Mouse (Mus musculus): ENCODE measurements around the gene Coasy. TPM values are rescaled to one million over a fixed set of nuclear protein-coding genes. Genes with fewer than 3 reads are reported as not detected.

The Coasy gene
- polyA plus RNA-seq (2015; fragmentation: Nextera tagmentation; extraction: Ambion mirVana) = 42.5 and 45.9 TPM in 2 replicates

GRCm38 (mm10) chr11:101082208-101083082, at the start of gene Coasy:
Gene Coasy, plus strand, starts transcription at chr11:101082565.
- ATAC-seq = peak; percentile 91
- Histone ChIP-seq H3K27me3 (replicated peaks; ENCODE audit: control insufficient read depth, insufficient read depth, low read length) (peaks cover 34% of the 10 kb centered on the region), H3K4me2 (ENCODE audit: low read length) (peak within 1 kb of the TSS; percentile 100), H3K36me3 (ENCODE audit: control insufficient read depth, insufficient read depth, low read length) (peaks cover 3% of the 10 kb centered on the region), H3K4me1 (ENCODE audit: control insufficient read depth, insufficient read depth, low read depth, low read length) (peaks cover 26% of the 10 kb centered on the region), H3K4me3 (ENCODE audit: low read length) (peak within 1 kb of the TSS; percentile 80), H3K9me3 (ENCODE audit: control insufficient read depth, low read length) (no peaks in the 10 kb centered on the region), H3K27ac (ENCODE audit: low read depth, low read length) (peak within 1 kb of the TSS; percentile 92), H3K9ac (ENCODE audit: low read depth, low read length) (peak within 1 kb of the TSS; percentile 89)
- under 1% methylated on average over 51 of the region's 51 CpGs for WGBS

DNA sequence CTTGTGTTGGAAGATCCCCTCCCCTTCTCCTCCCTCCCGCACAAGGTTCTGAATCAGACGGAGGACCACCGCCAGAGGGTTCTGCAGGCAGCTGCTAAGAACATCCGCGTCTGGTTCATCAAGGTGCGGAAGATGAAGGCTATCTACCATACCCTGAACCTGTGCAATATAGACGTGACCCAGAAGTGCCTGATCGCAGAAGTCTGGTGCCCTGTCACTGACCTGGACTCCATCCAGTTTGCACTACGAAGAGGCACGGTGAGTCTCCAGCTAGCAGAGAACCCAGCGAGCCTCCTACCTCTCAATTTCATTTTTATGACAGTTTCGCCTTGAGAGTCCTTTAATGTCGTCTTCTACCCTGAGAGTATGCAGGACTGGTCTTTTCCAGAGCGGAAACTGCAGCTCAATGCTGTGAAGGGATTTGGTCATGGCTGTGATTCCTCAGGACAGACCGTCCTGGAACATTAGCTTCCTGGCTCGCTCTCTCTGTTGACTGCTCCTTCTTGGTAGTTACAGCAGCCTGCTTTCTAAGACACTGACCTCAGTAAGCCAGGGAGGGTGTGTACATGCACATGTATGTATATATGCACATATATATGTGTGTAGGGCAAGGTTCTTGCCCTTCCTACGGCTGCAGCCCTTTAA, 48.4 kb upstream of the Coasy start:
- no peak overlapping the region for H3K4me2 ChIP-seq (ENCODE audit: low read length)
- H3K27me3 ChIP-seq (replicated peaks; ENCODE audit: control insufficient read depth, insufficient read depth, low read length) = no peaks in the 10 kb centered on the region
- H3K9me3 ChIP-seq (ENCODE audit: control insufficient read depth, low read length) = no peaks in the 10 kb centered on the region
- no peak overlapping the region for H3K27ac ChIP-seq (ENCODE audit: low read depth, low read length)
- WGBS = 96% methylated on average over 17 of the region's 17 CpGs
- no peak overlapping the region for H3K4me3 ChIP-seq (ENCODE audit: low read length)
- ATAC-seq = no peak
- H3K36me3 ChIP-seq (ENCODE audit: control insufficient read depth, insufficient read depth, low read length) = peaks cover 66% of the 10 kb centered on the region
- H3K9ac ChIP-seq (ENCODE audit: low read depth, low read length) = no peak overlapping the region
- H3K4me1 ChIP-seq (ENCODE audit: control insufficient read depth, insufficient read depth, low read depth, low read length) = no peaks in the 10 kb centered on the region

GRCm38 (mm10) chr11:101034614-101035327, 47.6 kb upstream of the Coasy start:
- no peak for ATAC-seq
- no peaks in the 10 kb centered on the region for H3K4me1 ChIP-seq (ENCODE audit: control insufficient read depth, insufficient read depth, low read depth, low read length)
- H3K4me3 ChIP-seq (ENCODE audit: low read length) = no peak overlapping the region
- H3K9ac ChIP-seq (ENCODE audit: low read depth, low read length) = no peak overlapping the region
- H3K9me3 ChIP-seq (ENCODE audit: control insufficient read depth, low read length) = no peaks in the 10 kb centered on the region
- WGBS = 95% methylated on average over 8 of the region's 8 CpGs
- no peaks in the 10 kb centered on the region for H3K27me3 ChIP-seq (replicated peaks; ENCODE audit: control insufficient read depth, insufficient read depth, low read length)
- no peak overlapping the region for H3K27ac ChIP-seq (ENCODE audit: low read depth, low read length)
- H3K4me2 ChIP-seq (ENCODE audit: low read length) = no peak overlapping the region
- H3K36me3 ChIP-seq (ENCODE audit: control insufficient read depth, insufficient read depth, low read length) = peaks cover 62% of the 10 kb centered on the region

DNA sequence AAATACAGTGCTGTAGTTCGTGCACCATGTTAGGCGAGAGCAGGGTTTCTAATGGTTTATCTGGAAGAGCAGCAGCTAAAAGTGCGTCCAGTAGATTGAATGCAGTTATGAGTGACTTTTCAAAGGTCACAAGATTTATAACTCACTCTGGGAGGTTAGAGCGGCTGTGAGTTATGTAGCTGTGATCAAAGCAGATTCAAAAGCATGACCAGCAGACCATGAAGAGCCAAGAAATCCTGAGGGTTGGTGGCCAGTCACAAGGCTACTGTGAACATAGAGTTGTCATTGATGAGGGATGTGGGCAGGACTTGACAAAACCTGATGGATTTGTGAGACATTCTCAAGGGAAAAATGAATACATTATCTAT, 47.1 kb upstream of the Coasy start:
- H3K27me3 ChIP-seq (replicated peaks; ENCODE audit: control insufficient read depth, insufficient read depth, low read length) = no peaks in the 10 kb centered on the region
- no peak overlapping the region for H3K4me2 ChIP-seq (ENCODE audit: low read length)
- 86% methylated on average over 4 of the region's 4 CpGs for WGBS
- H3K36me3 ChIP-seq (ENCODE audit: control insufficient read depth, insufficient read depth, low read length) = peaks cover 58% of the 10 kb centered on the region
- H3K9ac ChIP-seq (ENCODE audit: low read depth, low read length) = no peak overlapping the region
- H3K27ac ChIP-seq (ENCODE audit: low read depth, low read length) = no peak overlapping the region
- H3K4me3 ChIP-seq (ENCODE audit: low read length) = no peak overlapping the region
- no peak for ATAC-seq
- no peaks in the 10 kb centered on the region for H3K9me3 ChIP-seq (ENCODE audit: control insufficient read depth, low read length)
- no peaks in the 10 kb centered on the region for H3K4me1 ChIP-seq (ENCODE audit: control insufficient read depth, insufficient read depth, low read depth, low read length)

DNA sequence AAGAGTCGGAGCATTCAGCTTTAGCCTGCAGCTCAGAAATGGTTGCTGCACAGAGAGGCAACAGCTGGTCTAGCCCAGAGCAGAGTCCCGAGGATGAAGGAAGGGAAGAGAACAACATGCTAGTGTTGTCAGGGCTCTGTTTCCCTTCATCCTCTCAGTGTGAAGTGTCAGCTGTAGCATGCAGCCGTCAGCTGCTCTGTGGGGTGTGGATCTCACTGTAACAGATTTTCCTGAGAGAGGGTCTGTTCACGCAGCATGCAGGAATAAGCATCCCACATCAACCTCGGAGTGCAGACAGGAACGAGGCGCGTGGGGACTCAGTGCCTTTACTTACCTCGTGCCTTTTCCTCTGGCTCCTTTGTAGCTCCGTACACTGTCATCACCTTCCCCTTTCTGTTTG, 44.6 kb upstream of the Coasy start:
- Histone ChIP-seq H3K36me3 (ENCODE audit: control insufficient read depth, insufficient read depth, low read length) (peaks cover 47% of the 10 kb centered on the region), H3K27ac (ENCODE audit: low read depth, low read length) (no peak overlapping the region), H3K4me1 (ENCODE audit: control insufficient read depth, insufficient read depth, low read depth, low read length) (no peaks in the 10 kb centered on the region), H3K9ac (ENCODE audit: low read depth, low read length) (no peak overlapping the region), H3K4me3 (ENCODE audit: low read length) (no peak overlapping the region), H3K27me3 (replicated peaks; ENCODE audit: control insufficient read depth, insufficient read depth, low read length) (no peaks in the 10 kb centered on the region), H3K4me2 (ENCODE audit: low read length) (no peak overlapping the region), H3K9me3 (ENCODE audit: control insufficient read depth, low read length) (no peaks in the 10 kb centered on the region)
- WGBS = 73% methylated on average over 10 of the region's 10 CpGs
- no peak for ATAC-seq

- H3K4me1 ChIP-seq (ENCODE audit: control insufficient read depth, insufficient read depth, low read depth, low read length) = no peaks in the 10 kb centered on the region
- H3K27me3 ChIP-seq (replicated peaks; ENCODE audit: control insufficient read depth, insufficient read depth, low read length) = no peaks in the 10 kb centered on the region
- H3K4me3 ChIP-seq (ENCODE audit: low read length) = no peak overlapping the region
- no peak overlapping the region for H3K27ac ChIP-seq (ENCODE audit: low read depth, low read length)
- H3K9me3 ChIP-seq (ENCODE audit: control insufficient read depth, low read length) = no peaks in the 10 kb centered on the region
- no peak overlapping the region for H3K4me2 ChIP-seq (ENCODE audit: low read length)
- 93% methylated on average over 4 of the region's 4 CpGs for WGBS
- H3K36me3 ChIP-seq (ENCODE audit: control insufficient read depth, insufficient read depth, low read length) = peaks cover 54% of the 10 kb centered on the region
- no peak for ATAC-seq
- no peak overlapping the region for H3K9ac ChIP-seq (ENCODE audit: low read depth, low read length)
Measured at GRCm38 (mm10) chr11:101045826-101046225, 36.5 kb upstream of the Coasy start.

GRCm38 (mm10) chr11:101046440-101046839, 35.9 kb upstream of the Coasy start:
- no peak overlapping the region for H3K4me3 ChIP-seq (ENCODE audit: low read length)
- H3K9me3 ChIP-seq (ENCODE audit: control insufficient read depth, low read length) = no peaks in the 10 kb centered on the region
- no peak for ATAC-seq
- H3K36me3 ChIP-seq (ENCODE audit: control insufficient read depth, insufficient read depth, low read length) = peaks cover 54% of the 10 kb centered on the region
- WGBS = 73% methylated on average over 9 of the region's 9 CpGs
- H3K4me1 ChIP-seq (ENCODE audit: control insufficient read depth, insufficient read depth, low read depth, low read length) = no peaks in the 10 kb centered on the region
- H3K27me3 ChIP-seq (replicated peaks; ENCODE audit: control insufficient read depth, insufficient read depth, low read length) = no peaks in the 10 kb centered on the region
- H3K9ac ChIP-seq (ENCODE audit: low read depth, low read length) = no peak overlapping the region
- no peak overlapping the region for H3K27ac ChIP-seq (ENCODE audit: low read depth, low read length)
- no peak overlapping the region for H3K4me2 ChIP-seq (ENCODE audit: low read length)

DNA sequence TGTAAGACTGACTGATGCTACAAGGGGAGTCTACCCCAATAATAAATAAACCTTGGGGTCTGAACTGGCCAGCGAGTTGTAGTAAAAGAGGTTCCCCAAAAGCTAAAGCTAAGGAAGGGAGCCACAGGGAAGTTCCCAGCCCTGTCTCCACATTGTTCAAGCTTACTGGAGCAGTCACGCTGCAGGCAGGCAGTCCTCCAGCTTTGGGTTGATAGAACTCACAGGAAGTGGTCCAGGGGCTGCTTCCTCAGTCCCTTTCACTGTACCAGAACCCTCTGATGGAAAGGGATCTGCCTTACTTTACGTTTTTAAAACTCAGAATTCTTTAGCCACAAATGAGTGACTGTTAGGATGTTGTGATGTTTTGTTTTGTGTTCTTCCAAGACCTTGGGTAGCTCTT, 34.9 kb upstream of the Coasy start:
- Histone ChIP-seq H3K4me3 (ENCODE audit: low read length) (no peak overlapping the region), H3K27me3 (replicated peaks; ENCODE audit: control insufficient read depth, insufficient read depth, low read length) (no peaks in the 10 kb centered on the region), H3K27ac (ENCODE audit: low read depth, low read length) (no peak overlapping the region), H3K36me3 (ENCODE audit: control insufficient read depth, insufficient read depth, low read length) (peaks cover 52% of the 10 kb centered on the region), H3K4me1 (ENCODE audit: control insufficient read depth, insufficient read depth, low read depth, low read length) (no peaks in the 10 kb centered on the region), H3K4me2 (ENCODE audit: low read length) (no peak overlapping the region), H3K9me3 (ENCODE audit: control insufficient read depth, low read length) (no peaks in the 10 kb centered on the region), H3K9ac (ENCODE audit: low read depth, low read length) (no peak overlapping the region)
- 84% methylated on average over 3 of the region's 3 CpGs for WGBS
- ATAC-seq = no peak

DNA sequence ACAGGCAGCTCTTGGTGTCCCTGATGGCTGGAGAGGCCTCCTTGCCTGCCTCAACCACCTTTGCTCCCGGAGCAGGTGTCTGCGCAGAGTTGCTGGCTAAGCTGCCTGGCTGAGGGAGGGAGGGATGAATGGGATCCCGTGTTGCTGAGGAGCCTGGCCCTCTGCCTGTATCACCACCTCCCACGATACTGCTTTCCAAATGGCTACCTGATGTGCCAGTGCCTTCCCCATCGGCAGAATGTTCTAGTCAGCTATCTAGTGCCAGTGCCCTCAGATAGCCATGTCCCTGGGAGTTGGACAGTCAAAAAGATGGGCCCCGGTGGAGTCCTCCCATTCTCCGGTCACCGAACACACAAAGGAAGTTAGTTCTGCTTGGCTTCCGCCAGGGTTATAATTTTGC, 32.0 kb upstream of the Coasy start:
- 89% methylated on average over 9 of the region's 9 CpGs for WGBS
- no peaks in the 10 kb centered on the region for H3K4me1 ChIP-seq (ENCODE audit: control insufficient read depth, insufficient read depth, low read depth, low read length)
- peaks cover 46% of the 10 kb centered on the region for H3K36me3 ChIP-seq (ENCODE audit: control insufficient read depth, insufficient read depth, low read length)
- no peak overlapping the region for H3K27ac ChIP-seq (ENCODE audit: low read depth, low read length)
- H3K9ac ChIP-seq (ENCODE audit: low read depth, low read length) = no peak overlapping the region
- no peak overlapping the region for H3K4me3 ChIP-seq (ENCODE audit: low read length)
- no peak for ATAC-seq
- no peaks in the 10 kb centered on the region for H3K9me3 ChIP-seq (ENCODE audit: control insufficient read depth, low read length)
- H3K27me3 ChIP-seq (replicated peaks; ENCODE audit: control insufficient read depth, insufficient read depth, low read length) = no peaks in the 10 kb centered on the region
- H3K4me2 ChIP-seq (ENCODE audit: low read length) = no peak overlapping the region
